Mouse (Mus musculus) lung, postnatal 36 days (tissue): ENCODE measurements around the gene Pphln1.
A peak's percentile ranks its signal among the peaks of the same experiment; 100 is the strongest.

Experiments used
- DNase-seq: peaks from one replicate; pipeline ENCODE4 v3.0.0; 2022; ENCODE audit warnings: mixed read lengths

The Pphln1 gene

DNA sequence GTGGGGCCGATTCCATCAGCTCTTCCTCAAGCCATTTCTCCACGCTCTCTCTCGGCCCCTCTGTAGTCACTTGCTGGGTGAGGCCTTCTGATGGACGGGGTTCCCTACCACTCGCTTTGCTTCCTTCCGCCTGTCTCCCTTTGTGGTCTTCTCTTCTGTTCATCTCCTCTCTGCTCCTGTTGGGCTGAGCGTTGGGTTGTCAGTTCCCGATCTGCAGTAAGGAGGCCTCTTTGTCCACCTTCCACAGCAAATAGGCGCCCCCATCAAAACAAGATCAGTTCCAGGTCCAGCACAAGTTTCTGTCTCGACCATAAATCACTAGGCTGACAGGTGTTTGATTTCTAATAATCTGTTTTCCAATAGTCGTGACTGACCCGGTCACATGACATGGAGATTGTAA, 37.8 kb downstream of the Pphln1 start:
- DNase-seq, result no peak

DNA sequence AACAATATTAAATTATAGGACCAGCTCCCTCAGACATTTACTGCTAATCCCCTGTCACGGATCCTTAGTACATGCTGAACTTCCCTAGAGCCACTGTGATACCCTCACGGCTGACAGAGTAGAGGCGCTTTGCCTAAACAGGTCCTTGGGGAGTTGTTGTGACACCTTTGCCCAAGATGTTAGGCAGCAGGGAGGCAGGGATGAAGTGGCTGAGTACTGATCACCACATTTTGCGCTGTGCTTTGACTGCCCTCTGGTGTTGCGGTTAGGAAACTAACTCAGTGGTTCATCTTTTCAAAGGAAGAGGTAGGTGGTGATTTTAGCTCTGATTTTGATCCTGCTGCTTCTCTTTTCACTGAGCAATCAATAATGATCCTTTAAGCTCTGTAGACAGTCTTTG, 40.5 kb downstream of the Pphln1 start:
- peak; percentile 73 for DNase-seq

DNA sequence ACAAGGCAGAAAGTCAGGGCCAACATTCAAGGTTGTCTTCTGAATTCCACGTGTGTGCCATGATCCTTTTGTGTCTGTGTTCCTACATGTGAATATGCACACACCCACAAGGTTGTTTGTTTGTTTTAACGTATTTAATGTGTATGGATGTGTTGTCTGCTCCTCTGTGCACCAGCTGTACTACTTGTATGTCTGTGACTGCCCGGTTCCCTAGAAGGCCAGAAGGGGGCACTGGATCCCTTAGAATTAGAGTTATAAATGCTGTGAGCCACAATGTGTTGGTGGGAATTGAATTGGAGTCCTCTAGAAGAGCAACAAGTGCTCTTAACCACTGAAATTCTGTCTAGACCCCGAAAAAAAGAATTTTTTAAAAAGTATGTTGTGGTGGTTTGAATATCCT, 44.1 kb downstream of the Pphln1 start:
- peak; percentile 32 for DNase-seq

DNA sequence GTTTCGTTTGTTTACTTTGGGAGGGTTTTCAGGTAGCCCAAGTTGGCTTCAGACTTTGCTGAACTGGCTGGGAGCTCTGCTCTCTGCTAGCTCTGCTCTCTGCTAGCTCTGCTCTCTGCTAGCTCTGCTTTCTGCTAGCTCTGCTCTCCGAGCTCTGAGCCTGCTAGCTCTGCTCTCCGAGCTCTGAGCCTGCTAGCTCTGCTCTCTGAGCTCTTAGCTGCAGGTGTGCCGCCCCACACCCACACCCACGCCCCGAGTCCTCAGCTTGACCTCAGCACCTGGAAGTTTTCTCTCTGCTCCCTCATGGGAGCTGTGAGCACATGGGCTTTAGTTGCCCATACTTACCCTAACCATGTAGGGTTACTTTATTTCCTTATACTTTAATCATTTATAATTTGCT, 45.5 kb downstream of the Pphln1 start:
- DNase-seq, result no peak

DNA sequence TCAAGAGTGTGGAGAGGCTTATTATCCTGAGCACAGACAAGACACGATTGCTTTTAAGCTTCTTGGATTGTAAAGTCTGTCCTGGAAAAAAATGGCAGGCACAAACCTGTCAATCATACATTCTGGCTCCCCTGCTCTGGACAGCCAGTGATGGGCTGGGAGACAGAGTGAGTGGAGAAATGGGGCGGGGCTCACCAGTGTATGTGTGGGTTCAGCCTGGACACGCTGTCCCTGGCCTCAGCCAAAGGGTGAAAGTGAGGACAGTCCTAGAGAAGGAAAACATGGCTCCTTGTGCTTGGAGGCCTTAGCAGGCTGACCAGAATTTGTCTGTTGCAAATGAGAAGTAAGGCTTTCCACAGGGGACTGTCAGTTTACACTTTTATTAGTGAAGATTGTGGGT, 50.7 kb downstream of the Pphln1 start:
- DNase-seq, result peak; percentile 24

DNA sequence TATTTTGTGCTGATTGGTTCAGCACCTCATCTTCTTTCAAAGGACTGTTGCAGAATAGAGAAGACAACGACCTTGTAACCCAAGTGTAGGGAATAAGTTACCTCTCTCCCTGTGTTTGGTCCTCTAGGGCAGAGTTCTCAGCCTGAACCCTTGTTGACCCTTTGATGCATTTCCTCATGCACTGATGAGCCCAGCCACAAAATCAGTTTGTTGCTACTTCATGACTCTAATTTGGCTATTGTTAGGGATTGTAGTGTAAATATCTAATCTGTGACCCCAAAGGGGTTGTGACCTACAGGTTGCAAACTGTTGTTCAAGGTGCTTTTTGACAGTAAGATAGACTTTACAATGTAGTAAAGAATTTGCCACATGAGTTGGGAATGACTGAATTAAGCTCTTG, 55.1 kb downstream of the Pphln1 start:
- no peak for DNase-seq

DNA sequence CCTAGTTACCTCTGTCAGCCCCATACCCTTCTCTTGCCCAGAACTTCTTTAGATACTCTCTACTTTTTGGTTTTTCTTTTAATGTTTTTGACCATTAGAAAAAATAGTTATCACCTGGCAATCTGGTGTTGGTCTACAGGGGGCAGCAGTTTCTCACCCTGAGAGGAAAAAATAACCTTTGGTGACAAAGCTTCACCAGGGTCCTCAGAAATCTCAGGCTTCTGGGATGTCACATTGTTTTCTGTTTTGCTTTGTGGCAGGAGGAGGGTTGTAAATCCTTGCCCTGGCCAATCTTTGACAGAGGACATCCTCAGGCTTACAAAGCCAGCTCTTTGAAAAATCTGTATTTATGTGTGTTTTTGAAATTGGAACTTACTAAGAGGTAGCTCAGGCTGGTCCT, 57.9 kb downstream of the Pphln1 start:
- peak; percentile 58 for DNase-seq

DNA sequence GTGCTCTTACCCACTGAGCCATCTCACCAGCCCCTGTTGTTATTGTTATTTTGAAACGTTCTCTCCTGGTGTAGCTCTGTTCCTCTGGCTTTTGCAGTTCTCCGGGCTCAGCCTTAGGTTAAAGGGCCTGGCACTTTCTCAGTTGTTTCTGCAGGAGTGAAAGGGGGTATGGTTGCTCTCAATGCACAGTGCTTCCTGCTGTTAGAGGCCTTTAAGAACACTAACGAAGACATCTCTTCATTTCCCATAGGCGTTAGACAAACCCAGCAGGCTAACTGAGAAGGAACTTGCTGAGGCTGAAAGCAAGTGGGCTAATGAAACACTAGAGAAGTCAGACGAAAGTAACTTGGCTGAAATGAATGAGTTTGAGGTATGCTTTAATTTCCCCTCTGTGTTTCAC, 61.3 kb downstream of the Pphln1 start:
- no peak for DNase-seq

DNA sequence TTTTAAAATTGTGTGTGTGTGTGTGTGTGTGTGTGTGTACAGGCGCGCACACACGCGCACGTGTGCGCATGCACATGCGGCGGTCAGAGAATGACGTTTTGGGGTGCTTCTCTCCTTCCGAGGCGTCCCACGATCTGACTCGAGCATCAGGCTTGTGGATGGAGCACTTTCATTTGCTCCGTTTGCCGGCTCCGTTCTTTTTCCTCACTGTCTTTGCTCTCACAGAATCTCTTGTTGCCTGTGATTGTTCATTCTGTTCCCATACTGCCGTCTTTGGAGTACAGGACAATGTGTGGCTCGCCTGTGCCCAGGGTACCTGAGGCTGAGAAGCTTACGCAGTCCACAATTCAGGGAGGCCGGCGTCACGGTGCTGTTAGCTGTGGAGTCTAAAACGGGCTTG, 62.9 kb downstream of the Pphln1 start:
- no peak for DNase-seq

DNA sequence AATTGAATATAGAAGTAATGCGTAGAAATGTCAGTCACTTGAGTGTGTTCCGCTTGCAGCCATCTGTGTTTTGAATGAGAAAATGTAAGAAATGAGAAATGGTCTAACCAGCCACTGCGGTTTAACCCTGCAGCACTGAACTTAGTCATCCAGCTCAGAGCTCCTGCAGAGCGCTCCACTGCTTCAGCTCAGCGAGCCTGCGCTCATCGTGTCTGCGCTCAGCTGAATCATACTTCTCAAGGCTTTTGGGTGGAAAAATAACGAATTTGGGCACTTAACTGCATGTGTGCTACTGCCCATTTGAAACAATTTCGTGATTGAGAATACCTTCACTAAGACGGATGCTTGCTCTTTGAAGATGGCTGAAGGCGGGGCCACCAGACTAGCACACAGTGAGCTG, 73.5 kb downstream of the Pphln1 start:
- DNase-seq, result no peak

DNA sequence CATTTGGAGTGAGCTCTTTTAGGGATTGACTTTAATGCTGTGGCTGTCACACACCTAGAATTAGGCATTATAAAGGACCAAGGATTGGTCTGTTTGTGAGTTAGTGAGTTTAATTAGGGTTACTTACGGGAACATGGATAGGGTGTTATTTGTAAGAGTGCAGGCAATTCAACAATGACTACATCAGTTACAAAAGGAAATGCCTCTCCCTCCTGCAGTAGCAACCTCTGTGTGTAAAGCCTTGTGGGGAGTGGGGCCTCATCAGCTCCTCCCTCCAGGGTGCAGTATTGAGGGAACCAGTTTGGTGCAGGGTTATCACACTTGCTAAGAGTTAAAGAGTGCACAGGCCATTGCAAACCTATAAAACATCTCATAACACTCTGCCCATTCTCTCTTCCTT, 73.9 kb downstream of the Pphln1 start:
- DNase-seq, result no peak

DNA sequence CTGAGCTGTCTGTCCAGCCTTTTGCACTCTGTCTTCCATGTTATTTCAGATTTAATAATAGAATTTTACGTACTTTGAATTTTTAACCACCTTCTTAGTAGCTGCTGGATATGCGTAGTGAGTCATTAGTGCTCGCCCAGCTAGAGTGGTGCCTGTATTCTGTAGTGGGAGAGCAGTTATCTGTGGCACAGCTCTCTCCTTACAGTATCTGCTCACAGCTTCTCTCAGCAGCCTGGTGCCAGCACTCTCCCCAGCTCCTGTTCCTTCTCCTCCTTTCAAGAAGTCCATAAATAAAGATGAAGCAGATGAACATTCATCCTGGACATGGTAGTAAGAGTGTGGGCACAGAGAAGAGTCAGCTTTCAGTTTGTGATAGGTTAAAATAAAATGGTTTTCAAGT, 76.1 kb downstream of the Pphln1 start:
- DNase-seq, result no peak

DNA sequence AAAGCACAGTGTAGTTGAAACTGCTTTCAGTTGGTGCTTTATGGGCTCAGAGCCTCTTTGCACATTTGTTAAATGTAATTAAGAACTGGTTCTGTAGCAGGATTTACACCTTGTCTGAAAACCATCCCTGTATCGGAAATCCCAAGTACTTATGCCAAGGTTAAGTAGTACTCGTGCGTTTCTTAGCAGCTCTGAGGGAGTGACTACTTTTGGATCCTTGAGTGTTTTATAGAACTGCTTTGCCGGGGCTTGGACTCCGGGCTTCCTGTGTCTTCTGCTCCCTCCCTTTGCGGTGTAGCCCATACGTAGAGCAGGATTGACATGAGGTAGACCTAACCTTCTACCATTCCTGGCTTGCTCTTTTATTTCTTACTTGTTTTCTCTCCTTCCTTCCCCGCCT, 77.5 kb downstream of the Pphln1 start:
- peak; percentile 40 for DNase-seq

DNA sequence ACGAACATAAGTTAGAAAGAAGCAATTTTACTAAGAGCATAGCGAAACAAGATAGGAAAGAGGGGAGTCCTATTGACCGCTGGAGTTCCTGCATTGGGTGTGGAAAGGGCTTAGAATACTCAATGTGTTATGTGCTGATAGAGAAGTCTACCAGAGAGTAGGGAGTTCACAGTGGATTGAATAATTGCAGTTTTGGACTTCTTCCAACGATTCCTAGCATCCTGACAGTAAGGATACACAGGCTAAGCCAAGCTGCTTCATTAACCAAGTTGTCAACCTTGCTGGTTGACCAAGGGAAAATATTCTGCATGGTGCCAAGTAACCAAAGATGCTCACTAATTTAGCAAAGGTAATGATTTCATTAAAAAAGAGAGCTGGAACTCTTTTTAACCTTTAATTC, 79.6 kb downstream of the Pphln1 start:
- no peak for DNase-seq

DNA sequence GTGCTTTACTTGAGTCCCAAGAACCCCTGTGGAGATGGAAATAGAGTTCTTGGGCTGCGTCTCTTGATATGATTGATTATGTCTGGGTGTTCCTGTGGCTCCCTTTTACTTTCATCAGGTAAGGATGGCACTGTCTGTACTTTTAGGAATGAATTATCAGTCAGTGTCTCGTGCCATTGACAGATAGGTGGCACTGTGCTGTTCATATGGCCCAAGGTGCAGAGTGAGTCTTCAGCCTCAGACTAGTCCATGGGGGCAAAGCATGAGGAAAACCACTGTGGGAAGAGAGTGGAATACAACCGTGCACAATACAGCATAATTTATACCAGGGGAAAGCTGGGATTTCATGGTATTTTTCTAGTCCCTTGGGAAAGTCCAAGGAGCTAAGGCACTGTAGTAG, 80.5 kb downstream of the Pphln1 start:
- no peak for DNase-seq

DNA sequence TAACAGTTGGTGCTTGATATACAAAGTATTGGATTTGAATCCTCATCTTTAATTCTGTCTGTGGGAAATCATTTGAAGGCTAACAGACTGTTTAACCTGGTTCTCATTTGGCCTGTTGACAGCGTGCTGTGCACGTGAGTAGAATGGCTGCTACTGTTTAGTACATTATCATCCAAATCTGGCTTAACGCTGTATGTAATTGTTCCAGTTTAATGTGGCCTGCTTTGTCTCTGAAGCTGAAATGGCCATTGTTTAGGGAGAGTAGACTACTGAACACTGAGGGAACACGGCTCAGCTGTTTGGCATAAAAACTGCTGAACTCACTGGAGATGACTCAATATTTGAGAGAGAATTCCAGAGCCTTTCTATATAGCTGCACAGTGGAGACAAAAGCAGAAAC, 81.3 kb downstream of the Pphln1 start:
- no peak for DNase-seq

DNA sequence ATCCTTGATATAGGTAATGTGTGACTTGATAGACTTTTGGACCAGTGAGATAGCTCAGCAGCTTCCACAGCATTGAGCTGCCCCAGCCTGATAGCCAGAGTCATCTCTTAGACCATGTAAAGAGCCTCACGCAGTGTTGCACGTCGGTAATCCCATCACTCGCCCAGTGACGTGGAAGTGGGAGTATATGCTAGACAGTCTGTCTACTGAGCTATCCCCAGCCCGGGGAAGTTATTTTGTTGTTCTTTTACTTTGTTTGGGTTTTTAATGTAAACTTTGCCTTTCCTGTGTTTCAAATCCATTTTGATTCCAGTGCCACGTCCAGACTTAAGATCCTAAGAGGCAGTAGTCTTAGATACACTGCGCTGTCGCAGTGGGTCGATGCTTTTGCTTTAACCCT, 83.0 kb downstream of the Pphln1 start:
- peak; percentile 72 for DNase-seq

DNA sequence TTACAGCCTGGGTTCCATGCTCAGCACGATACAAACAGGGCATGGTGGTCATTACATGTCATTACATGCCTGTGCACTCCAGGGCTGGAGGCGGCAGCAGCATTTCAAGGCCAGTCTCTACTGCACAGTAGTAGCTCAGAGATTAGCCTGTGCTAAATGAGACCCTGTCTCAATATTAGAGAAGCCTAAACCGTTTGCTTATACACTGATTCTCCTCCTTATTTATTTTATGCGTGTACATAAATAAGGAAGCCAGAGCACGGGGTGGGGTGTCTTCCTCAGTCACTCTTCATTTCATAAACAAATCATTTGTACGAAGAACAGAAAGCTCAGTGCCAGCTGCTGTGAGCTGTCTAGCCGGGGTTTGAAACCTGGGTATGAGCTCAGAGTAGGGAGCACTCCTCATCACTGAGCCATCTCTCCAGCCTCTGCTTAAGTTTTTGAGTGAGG, 86.1 kb downstream of the Pphln1 start:
- peak; percentile 80 for DNase-seq

DNA sequence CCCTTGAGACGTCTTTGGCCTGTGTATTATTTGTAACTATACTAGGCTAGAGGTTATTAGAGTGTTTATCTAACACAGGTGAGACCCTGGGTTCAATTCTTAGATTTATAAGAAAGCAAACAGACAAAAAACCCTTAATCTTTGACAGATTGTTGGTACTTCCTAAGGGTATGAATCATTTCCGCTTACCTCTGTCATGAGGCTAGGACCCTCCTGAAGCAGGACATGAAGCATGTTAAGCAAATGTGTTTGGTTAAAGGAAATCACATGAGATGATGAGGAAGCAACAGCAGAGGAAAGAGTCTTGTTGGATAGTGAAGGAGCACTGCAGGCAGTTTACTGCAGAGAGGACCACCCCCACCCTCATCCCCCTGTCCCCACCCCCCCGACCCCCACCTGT, 87.1 kb downstream of the Pphln1 start:
- DNase-seq, result no peak

DNA sequence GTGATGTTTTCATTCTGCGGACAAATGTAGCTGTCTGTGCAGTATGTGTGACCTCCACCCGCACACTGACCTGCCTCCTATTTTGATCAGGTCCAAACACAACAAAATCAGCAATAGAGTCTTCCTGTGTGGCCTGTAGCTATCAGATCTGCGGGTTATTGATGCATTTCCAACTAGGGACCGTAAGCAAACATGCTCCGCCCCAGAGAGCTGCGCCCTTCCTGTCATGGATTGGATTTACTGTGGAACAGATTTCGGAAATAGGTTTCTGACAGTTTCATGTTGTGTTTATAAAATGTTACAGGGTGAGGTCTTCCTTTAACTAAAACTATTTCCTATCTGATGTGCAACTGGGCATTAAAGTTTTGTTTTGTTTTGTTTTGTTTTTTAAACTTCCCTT, 87.9 kb downstream of the Pphln1 start:
- DNase-seq, result peak; percentile 85

DNA sequence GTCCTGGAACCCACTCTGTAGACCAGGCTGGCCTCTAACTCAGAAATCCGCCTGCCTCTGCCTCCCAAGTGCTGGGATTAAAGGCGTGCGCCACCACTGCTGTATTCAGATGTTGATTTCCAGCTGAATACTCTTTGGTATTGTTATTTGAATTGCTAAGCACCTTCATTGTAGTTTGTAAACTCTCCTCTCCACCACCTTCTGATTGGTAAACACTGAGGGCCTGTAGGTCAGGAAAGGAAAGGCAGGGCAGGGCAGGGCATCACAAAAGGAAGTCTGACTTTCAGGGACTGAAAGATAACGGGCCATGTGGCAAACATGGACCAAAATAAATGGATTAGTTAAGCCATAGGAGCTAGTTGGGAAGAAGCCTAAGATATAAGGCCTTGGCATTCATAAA, 91.4 kb downstream of the Pphln1 start:
- DNase-seq, result peak; percentile 58

DNA sequence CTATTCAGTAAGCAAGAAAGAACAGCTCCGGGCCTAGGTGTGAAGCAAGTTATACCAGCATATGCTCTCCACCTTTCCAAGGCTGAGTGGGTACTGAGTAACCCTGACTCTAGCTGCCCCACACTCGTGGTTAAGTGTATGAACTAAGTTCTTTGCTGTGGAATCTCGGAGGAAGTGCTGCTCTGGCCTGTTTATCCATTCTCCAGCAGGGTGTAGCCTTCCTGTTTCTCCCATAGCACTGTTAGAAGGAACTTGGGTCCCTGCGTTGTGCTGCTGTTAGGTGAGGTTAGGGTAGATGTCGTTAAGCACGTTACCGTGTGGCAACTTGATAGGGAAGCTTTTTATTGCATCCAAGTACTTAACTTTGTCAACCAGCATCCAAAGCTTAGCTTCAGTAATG, 96.5 kb downstream of the Pphln1 start:
- DNase-seq, result peak; percentile 66

DNA sequence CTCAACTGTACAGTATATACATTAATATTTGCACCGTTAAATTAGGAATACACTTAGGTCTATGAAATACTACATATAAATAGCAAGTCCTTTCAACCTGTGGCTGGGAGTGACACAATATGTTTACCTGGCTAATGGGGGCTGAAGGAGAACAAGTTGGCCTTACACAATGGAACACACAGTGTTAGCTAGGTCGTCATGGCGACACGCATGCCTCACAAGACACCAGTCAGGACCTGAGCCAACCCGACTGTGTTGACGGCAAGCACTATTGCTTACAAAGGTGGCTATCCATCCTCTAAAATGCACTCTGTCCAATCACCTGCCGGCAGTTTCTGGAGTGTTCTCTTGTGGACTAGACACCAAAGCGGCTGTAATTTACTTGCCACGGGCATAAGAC, 101.7 kb downstream of the Pphln1 start:
- no peak for DNase-seq

DNA sequence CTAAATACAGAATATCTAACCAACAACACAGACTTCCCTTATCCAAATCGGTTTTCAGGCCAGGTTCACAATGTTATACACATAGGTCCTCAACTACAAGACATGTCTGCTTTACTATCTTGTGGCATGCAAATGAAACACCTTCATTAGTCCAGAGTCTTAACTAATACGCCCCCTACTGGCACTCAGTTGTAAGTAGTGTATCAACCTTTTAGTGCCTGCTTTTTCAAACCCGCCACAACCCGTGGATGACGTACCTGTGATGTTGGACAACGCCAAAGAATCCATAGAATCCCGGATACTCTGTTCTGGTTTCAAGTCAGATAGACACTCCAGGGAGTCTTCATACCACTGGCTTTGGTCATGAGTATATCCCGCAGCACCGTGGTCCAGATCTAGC, 104.6 kb downstream of the Pphln1 start:
- no peak for DNase-seq

DNA sequence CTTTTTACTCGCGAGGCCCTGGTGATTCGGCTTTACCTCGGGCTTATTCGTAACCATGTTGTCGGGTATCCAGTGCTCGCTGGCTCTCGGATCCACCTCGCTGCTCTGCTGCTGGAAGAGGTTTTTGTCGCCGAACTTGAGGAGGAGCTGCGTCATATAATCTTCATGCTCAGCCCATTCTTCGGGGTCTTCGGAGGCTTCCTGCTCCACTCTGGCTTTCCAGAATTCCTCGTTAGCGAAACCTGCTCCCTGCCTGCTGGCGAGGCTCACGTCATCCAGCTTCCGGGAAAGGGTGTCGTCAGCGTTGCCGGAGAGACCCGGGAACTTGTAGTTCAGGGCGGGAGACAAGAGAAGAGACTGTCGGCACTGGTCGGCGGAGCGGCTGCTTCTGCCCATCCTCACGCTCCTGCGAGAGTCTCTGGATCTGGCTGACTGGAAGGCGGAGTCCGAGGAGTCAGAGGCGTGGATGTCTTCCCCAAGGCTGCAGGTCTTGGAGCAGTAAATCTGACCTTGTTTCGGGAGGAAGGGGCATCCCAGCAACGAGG, 105.1 kb downstream of the Pphln1 start:
- DNase-seq, result no peak

DNA sequence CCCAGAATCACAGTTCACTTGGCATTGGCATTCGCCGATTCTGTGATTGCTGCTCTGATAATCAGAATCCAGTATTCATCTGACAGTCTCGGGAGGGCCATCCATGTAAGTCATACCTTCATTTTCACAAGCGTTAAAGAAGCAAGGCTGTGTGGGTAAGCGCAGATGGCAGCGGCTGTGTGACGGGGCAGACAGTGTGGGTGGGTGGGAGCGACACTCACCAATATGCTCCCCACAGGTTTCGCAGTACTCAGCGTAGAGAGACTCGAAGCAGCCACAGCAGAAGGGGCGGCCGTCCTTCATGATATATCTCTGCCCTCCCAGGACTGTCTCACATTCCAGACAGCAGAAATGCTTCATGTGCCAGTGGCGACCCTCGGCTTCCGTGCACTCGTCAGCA, 106.7 kb downstream of the Pphln1 start:
- DNase-seq, result no peak
